Mouse (Mus musculus) neutrophil, adult 5-6 weeks (primary cell): ENCODE data around the gene Hibch. TPM values are rescaled to one million over a fixed set of nuclear protein-coding genes. Genes with fewer than 3 reads are reported as not detected.
"Not testable (repeated sequence)": the region's sequence is repeated elsewhere in the genome, so short reads cannot be mapped to it uniquely, and the experiment has no call there.

Experiments
- ATAC-seq: fragments of 151-379, 151-347 bp; 2 replicates; pipeline ENCODE4 v1.8.0; 2017; ENCODE audit warnings: mild to moderate bottlenecking, moderate TSS enrichment; ENCODE audit not compliant: insufficient number of reproducible peaks, poor library complexity, low FRiP score, severe bottlenecking; ENCODE audit errors: extremely low read depth
- total RNA-seq: library from RNA; stranded (forward); fragments of 200-1000 nt; gene quantifications from 2 replicates; pipeline ENCODE4 v1.2.3, GENCODE M21; 2017

Hibch gene
- total RNA-seq, 1 experiment from 2014 or later = 29.4 TPM

GRCm38 (mm10) chr1:52864220-52864619 is 19.5 kb downstream of the Hibch start:
- no peak for ATAC-seq

GRCm38 (mm10) chr1:52866007-52866406 is 21.3 kb downstream of the Hibch start:
- no peak for ATAC-seq

DNA sequence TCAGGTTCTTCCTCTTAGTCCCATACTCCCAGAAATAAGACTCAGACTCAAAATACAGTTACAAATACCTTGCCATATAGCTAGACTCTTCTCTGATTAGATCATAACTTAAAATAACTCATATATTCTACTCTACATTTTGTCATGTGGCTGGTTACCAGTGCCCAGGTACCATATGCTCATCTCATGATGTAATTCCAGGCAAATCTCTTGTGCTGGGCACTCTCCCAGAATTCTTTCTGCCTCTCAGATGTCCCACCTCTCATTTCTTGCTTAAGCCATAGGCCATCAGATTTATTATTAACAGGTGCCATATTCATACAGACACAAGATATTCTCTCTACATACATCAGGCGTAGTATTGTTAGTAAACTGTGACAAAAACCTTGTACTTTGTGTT is 23.1 kb downstream of the Hibch start:
- no peak for ATAC-seq

DNA sequence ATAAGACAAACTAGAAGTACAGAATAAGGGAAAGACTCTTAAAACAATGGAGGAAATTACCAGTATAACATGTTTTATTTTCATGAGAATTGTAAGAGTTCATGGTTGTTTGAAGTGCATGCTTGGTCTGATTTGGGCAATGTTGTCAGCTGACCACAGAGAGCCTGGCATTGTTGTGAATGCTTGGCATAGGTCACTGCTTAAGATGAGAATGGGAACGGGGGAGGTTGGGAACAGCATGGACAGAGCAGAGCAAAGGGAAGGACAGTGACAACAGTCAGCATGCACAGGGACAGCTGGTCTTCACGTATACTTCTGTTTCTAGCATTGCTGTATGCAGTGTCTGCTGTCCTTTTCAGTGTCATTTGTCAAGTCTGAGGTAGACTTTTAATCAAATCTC is 39.5 kb downstream of the Hibch start:
- ATAC-seq = no peak

DNA sequence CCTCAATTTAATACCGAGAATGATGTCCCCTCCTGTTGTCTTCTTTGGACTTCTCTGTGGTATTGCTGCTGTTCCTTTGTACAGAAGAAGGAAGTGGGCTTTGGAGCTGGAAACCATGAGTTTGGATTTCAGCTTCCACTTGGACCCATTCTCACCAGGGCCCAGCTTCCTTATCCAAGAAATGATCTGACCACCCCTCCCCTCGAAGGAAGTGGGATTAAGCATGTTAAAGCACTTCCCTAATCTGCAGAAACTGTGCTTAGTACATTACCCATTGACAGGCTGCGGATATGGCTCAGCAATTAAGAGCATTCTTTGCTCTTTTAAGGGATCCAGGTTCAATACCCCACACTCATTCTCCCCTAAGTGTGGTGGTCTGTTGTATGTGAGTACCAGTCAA is 65.1 kb downstream of the Hibch start:
- ATAC-seq = no peak

DNA sequence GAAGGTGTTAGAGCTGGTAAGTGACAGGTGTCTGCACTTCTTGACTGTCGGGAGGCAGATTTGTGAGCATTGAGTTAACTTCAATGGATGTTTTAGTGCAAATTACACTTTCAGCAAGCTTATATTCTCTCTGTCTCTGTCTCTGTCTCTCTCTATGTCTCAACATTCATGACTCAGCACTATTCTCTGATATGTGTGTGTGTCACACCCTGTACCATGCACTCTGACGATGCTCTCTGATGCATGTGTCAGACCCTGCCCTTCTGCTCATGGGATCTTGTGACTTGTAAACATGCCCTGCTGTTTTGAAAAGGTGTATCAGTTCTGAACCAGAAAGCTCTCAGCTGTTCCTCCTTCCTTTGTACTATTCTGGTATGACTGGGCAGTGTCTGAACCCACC is 71.9 kb downstream of the Hibch start:
- no peak for ATAC-seq

DNA sequence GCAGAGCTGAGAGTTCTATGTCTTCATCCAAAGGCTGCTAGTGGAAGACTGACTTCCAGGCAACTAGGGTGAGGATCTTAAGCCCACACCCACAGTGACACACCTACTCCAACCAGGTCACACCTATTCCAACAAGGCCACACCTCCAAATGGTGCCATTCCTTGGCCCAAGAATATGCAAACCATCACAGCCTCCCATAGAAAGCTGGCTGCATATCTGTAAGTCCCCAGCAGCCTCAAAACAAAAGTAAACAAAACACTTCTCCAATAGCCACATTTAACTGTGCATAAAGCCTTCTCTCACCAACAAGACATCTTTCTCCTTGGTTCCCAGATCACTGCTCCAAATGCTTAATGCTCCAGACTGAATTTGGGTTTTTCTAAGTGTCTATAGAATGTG is 74.2 kb downstream of the Hibch start:
- not testable (repeated sequence) for ATAC-seq

GRCm38 (mm10) chr1:52924482-52924881 is 79.8 kb downstream of the Hibch start:
- ATAC-seq = not testable (repeated sequence)

- no peak for ATAC-seq
Measured at GRCm38 (mm10) chr1:52934494-52934893, 89.8 kb downstream of the Hibch start.

GRCm38 (mm10) chr1:52939021-52939420 is 94.3 kb downstream of the Hibch start:
- no peak for ATAC-seq

DNA sequence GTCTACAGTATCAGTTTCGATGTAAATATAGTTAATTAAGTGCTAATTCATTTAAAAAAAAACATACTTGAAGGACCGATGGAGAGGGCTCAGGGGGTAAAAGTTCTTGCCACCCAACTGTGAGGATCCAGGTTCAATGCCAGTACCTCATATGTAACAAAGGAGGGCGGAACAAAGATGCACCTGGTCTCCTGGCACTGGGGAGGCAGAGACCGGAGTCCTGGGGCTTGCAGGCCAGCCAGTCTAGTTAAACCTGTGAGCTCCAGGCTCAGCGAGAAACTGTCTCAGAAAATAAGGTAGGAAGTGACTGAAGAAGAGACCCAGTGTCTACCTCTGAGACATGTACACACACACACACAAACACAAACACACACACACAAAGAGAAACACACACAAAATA is 103.2 kb downstream of the Hibch start:
- ATAC-seq = no peak

- ATAC-seq = no peak
Measured at GRCm38 (mm10) chr1:52951146-52951868, 106.6 kb downstream of the Hibch start.

- no peak for ATAC-seq
Measured at GRCm38 (mm10) chr1:52952143-52952542, 107.4 kb downstream of the Hibch start.

DNA sequence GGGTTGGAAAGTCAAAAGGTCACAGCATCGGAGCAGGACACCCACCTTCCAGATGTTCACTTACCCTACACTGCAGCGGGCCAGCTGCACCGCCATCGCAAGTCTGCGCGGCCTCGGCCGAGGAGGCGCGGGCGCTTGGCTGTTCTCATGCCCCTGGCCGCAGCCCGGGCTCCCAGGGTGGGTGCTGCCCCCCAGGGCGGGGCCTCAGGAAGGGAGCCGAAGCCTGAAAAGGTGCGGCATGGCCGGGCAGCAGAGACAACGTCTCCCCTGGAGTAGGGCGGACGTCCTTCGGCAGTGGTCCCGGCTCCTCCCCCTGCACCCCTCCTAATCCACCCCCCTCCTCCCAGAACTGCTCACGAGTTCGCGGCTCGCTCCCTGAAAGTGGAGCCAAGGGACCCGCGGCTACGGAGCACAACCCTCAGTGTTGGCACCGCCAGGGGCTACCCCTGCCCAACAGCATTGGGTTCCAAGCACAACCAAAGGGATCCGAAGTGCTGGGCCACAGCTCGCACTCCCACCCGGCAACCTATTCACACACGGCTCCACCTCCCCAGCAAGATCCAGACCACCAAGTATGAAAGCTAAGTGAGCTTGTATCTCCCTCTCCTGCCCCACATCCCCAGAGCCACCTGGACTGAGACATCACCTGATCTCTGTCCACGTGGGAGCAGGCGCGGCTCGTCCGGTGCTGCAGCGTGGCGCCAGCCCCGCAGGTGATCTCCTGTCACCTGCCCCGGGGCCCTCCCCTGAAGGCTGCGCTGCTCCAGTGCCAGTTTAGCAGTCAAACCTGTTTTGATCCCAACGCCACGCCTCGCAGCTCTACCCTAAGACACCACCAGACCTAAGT is 108.0 kb downstream of the Hibch start:
- peak; percentile 28; the same call in 1 of the 2 replicates for ATAC-seq

DNA sequence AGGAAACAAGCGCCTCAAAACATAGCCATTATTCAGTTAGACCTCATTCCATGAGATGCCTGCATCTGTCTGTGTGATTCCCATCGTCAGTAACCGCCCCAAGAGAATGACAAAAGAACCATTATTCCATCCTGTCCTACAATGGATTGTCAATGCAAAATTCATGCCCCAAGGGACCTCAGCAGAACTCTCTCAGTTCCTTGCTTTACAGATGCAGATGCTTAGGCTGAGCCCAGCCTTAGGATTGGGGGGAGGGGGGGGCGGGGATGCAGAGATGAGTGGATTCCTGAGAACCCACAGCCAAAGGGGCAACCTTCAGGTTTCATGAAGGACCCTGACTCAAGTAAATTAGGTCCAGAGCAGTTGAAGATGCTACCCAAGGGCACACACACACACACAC is 108.8 kb downstream of the Hibch start:
- no peak for ATAC-seq

DNA sequence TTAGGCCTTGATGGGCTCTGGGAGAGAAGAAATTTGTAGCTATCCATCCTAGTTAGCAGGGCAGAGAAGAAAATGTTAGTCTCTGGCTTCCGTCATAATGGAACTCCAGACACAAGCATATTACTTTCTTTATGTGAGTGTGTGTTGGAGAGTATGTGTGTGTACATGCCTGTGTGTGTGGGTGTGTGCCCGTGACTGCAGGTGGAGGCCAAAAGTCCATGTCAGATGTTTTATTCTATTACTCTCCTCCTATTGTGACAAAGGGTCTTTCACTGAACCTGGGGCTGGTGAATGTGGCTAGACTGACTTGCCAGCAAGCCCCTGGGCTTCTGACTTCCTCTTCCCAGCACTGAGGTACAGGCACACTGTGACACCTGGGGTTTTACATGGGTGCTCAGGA is 109.7 kb downstream of the Hibch start:
- ATAC-seq = no peak

DNA sequence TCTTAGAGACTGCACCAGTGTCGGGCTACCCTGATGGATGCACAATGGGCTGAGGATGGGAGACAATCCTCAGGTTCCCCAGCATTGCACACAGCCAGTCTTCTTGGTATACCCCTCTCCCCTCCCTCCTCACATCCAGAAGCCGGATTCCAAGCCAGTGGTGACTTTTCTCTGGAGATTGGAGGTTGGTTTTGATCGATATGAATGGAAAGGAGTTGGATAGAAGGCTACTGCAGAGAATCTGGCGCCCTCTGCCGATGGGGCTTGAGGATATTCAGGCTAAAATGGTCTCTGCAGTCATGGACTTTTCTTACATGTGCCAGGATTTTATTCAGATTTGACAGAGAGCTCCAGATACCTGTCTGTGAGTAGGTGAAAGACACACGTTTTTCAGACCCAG is 110.4 kb downstream of the Hibch start:
- ATAC-seq = no peak

GRCm38 (mm10) chr1:52956746-52957145 is 112.0 kb downstream of the Hibch start:
- no peak for ATAC-seq

DNA sequence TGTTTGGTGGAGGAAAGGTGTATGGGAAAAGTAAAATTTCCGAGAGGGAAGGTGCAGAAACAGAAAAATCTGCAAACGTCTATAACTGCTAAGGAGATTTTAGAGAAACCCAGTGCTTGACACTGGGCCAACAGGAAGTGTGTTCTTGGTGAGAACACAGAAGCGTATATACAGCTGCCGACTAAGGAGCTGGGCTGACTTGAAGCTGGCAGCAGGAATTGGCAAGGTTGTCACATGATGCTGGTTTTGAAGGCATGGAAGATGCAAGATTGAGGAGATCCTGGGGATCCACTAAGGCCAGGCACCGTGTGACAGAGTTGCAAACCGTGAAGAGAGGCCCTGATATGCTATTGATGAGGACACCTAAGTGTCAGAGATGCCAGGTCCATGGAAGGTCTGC is 115.5 kb downstream of the Hibch start:
- ATAC-seq = no peak

DNA sequence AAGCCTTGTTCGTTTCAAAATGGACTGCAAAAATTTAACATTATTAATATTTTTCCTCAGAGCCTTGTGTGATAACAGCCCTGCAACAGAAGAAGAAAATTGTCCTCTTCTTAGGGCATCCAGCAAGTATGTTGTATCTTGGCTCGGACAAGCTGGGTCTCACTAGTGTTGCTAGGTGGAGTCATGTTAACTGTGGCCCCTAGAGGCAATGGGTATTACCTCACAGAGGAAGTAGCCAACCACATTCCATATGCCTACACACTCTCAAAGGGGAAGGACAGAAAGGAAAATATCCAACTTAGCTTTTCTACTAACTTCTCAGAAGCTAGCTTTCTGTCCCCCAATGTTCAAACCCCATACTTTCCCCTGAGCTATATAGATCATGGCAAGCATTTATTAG is 118.4 kb downstream of the Hibch start:
- no peak for ATAC-seq
